Mouse (Mus musculus) left cerebral cortex, adult 18-20 months (tissue): ENCODE results near the gene Kmt2c. TPM values are rescaled to one million over a fixed set of nuclear protein-coding genes. Genes with fewer than 3 reads are reported as not detected.

Experiments
- DNase-seq, 2 experiments: peaks; one replicate each; pipeline ENCODE4 v3.0.0; 2021 to 2022; ENCODE audit warnings: low spot score in 2 of 2, mixed read lengths in 1 of 2
- total RNA-seq, 2 experiments: library from RNA; stranded (reverse); gene quantifications; 2 replicates each; pipeline ENCODE4 v1.2.3; 2021

The Kmt2c gene
- total RNA-seq, 2 experiments from 2014 or later, result 63.3 to 63.7 TPM

DNA sequence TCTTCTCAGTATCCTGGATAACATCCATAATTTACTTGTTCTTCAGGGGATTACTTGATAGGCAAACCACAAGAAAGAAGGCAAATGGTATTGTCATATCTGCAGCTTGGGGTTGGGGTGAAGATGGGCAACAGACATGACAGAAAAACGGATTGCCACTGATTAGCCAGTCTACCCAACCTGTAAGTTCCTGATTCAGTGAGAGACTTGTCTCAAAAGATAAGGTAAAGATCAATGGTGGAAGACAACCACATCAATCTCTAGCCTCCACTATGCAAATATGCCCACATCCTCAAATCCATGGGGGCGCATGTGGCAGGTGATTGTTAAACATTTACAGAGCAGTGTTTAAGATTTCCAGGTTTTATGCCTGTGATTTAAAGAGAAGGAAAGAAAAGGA lies 105.9 kb downstream of the Kmt2c start:
- DNase-seq, result no peak

DNA sequence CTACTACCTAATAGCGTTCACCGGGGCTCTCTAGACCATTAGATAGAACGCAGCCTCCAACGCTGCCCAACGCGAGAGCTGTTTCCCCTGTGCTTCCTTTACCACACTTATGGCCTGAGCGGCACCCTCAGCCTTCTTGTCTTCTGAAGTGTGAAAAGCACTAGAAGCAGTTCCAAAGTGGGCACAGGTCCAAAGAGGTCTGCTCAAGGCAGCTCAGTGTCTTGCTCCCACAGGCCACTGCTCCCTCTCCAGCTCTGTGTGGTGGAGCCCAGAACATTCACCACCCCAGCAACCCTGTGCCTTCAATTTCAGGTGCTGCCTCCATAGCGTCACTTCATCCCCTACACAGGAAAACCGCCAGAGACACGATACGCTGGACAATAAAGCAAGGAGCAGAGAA lies 115.0 kb downstream of the Kmt2c start:
- peak in 1 of 2 experiments; percentile 7 for DNase-seq

- no peak for DNase-seq
These were observed 119.4 kb downstream of the Kmt2c start for GRCm38 (mm10) chr5:25379188-25379587.

- DNase-seq, result no peak
These were observed 130.2 kb downstream of the Kmt2c start for GRCm38 (mm10) chr5:25368420-25368819.

- DNase-seq, result no peak
These were observed 131.5 kb downstream of the Kmt2c start for GRCm38 (mm10) chr5:25367126-25367525.

- no peak for DNase-seq
These were observed 145.1 kb downstream of the Kmt2c start for GRCm38 (mm10) chr5:25353509-25353908.

GRCm38 (mm10) chr5:25331322-25331721 lies 167.3 kb downstream of the Kmt2c start:
- DNase-seq, result no peak

GRCm38 (mm10) chr5:25313881-25314280 lies 184.7 kb downstream of the Kmt2c start:
- no peak for DNase-seq

- DNase-seq, result no peak
These were observed 188.4 kb downstream of the Kmt2c start for GRCm38 (mm10) chr5:25310226-25310625.

DNA sequence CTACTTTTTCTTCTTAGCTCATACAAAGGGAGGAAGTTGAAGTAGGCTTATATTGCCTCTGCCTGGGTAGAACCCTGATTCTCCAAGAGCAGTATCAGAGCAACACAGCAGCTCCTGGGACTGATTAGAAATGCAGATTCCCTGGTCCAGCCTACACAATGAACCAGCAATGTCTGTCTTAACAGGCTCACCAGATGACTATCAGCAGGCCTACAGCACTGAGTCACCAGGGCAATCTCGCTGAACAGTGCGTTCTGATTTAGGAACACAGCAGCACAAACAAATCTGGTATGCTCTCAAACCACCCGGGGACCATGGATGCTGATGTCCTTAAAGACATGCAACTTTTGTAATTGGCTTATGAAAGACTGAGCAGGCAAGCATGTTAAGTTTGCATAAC lies 201.8 kb downstream of the Kmt2c start:
- DNase-seq, result peak; percentile 19 to 57

- no peak for DNase-seq
These were observed 214.6 kb downstream of the Kmt2c start for GRCm38 (mm10) chr5:25283988-25284387.

GRCm38 (mm10) chr5:25276365-25276764 lies 222.2 kb downstream of the Kmt2c start:
- DNase-seq, result no peak

DNA sequence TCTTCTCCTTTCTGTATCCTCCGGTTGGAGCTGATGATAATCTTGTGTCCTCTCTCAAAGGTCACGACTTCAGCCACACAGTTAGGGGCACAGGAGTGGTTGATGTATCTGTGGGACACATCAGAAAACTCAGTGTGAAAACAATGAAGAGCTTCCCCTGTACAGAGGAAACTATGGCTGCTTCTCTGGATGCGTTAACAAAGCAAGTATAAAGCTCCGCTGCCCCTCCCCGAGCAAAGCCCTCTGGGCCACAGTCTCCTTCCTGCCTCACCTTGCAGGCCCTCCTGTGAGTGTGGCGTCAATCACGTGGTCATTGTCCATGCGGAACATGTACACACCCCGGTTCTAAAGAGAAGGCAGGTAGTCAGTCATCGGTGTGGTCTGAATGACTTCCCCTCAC lies 223.0 kb downstream of the Kmt2c start:
- DNase-seq, result no peak

GRCm38 (mm10) chr5:25268258-25268888 lies 230.2 kb downstream of the Kmt2c start:
- no peak for DNase-seq

- DNase-seq, result no peak
These were observed 236.3 kb downstream of the Kmt2c start for GRCm38 (mm10) chr5:25262266-25262665.

- DNase-seq, result no peak
These were observed 237.1 kb downstream of the Kmt2c start for GRCm38 (mm10) chr5:25261452-25261851.

DNA sequence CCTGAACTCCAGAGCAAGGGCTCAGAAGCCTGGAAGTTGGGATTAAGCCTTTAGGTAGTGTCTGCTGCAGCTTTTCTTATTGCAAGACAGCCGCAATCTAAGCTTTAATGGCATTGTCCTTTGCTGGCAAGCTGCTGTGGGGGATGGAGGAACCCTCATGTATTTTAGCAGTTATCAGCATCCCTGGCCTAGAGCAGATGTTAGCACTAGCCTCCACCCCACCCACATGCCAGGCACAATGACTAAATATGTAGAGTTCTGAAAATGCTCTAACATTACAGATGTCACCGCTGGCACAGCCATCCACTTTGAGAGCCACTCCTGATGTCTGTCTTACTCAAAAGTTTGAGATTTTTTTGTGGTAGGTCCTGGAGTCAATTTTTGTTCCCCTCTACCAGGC lies 241.9 kb downstream of the Kmt2c start:
- peak; percentile 58 to 70 for DNase-seq

DNA sequence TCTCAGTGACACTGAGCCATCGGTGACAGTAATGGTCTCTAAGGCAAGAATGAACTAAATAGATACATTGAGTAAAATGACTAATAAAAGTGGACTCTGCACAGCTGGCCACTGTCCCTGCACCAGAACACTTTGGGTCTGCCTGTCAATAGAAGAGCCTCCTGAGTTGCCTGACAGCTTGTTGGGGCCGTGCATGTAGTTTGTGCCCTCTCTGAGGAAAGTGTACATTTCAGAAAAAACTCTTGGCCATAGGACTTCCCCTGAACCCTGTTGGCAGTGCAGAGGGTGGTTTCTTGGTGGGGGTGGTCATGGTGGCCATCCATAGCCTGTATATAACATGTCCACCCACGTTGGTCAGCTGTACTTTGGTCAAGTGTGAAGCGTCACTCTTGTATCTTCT lies 244.1 kb downstream of the Kmt2c start:
- no peak for DNase-seq

DNA sequence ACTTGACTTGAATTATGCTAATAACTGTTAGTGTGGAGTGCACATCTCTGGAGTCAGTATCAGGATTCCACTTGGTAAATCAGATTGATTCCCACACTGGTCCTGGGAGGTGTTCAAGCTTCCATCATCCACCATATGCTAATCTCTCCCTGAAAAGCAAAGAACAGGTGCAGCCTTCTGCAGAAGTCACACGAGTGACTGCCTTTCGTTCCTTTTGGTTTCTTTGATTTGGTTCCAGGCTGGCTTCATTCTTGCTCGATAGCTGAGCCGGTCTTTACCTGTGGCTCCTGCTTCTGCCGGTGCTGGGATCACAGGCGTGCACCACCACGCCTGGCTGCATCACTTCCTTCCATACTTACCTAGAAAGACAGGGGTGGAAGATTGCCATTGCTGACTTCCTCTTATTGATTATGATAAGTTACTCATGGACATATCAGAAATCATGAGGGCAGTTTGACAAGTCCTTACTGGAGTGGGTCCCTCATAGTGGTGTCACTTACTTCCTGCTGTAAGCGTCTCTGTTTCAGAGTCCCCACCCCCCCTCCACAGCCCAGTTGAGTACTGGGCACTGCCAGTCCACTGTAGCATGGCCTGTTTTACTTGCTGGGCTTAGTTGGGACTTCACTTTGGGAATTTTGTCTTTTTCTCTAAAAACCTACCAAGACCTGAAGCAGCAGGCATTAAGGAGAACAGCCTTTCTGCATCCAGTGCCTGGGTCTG lies 245.6 kb downstream of the Kmt2c start:
- DNase-seq, result no peak

- DNase-seq, result no peak
These were observed 246.2 kb downstream of the Kmt2c start for GRCm38 (mm10) chr5:25252423-25252822.

GRCm38 (mm10) chr5:25247036-25247435 lies 251.5 kb downstream of the Kmt2c start:
- DNase-seq, result no peak

DNA sequence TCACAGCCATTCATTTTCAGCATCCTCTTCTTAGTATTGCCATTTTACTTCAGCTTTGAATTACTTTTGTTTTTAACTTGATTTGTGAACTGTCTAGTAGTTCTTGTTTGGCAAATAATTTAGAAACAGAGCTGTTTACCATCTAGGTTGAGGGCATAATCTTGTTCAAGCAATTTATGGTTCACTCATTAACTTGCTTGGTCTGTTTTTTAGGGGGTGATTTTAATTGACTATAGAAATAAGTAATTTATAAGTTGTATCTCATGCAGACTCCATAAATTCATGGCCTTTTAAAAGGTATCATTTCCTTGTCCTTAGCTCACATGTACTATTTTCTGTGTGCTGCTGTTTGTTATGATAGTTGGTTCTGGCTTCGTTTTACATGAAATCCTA lies 252.1 kb downstream of the Kmt2c start:
- no peak for DNase-seq
